Mouse (Mus musculus): Measurements from ENCODE around the gene Gmeb1. TPM values are rescaled to one million over a fixed set of nuclear protein-coding genes. Genes with fewer than 3 reads are reported as not detected.
A peak's percentile ranks its signal among the peaks of the same experiment; 100 is the strongest.

Gmeb1 gene
- polyA plus RNA-seq, 1 experiment from 2014 or later, result 17.0 TPM

- peaks cover 14% of the 10 kb centered on the region; the same call in 1 of the 2 replicates for H3K36me3 ChIP-seq (ENCODE audit: insufficient read depth, low read length)
- WGBS, result 83% methylated on average over 2 of the region's 2 CpGs
These were observed 73.5 kb downstream of the Gmeb1 start for GRCm38 (mm10) chr4:132187826-132188401.

DNA sequence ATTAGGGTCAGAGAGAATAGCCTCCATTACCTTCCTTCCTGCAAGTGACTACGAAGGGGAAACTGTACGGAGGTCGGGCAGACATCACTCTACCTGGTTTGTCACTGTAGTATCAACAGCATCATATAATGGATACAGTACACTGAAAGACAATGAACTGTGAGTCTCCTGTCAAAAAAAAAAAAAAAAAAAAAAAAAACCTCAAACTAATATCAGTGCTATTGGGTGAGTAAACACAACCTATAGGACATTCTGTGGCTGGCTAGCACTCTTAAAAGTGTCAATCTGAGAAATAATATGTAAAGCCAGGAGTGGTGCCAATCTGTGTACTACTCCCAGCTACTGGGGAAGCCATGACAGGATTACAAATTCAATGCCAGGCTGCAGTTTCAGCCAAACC, 78.2 kb downstream of the Gmeb1 start:
- no peak for DNase-seq (ENCODE audit: low spot score)
- H3K4me2 ChIP-seq (replicated peaks; ENCODE audit: low read depth, low read length), result no peak overlapping the region
- no peaks in the 10 kb centered on the region for H3K4me1 ChIP-seq (ENCODE audit: insufficient read depth, low read depth, low read length)
- H3K36me3 ChIP-seq (ENCODE audit: insufficient read depth, low read length), result peaks cover 14% of the 10 kb centered on the region; the same call in 1 of the 2 replicates
- H3K27me3 ChIP-seq (replicated peaks; ENCODE audit: insufficient read depth, low read length), result no peaks in the 10 kb centered on the region
- TF ChIP-seq CTCF (IDR thresholded peaks at IDR 0.05) (no peak), EP300 (IDR thresholded peaks at IDR 0.05) (no peak)
- no peak overlapping the region for H3K9ac ChIP-seq (replicated peaks; ENCODE audit: low read depth)
- no peak overlapping the region for H3K4me3 ChIP-seq (ENCODE audit: low read depth, low read length)
- no peak overlapping the region for H3K27ac ChIP-seq (ENCODE audit: low read length)
- no peaks in the 10 kb centered on the region for H3K9me3 ChIP-seq (ENCODE audit: low read length)
- no peak for ATAC-seq
- 85% methylated on average over 3 of the region's 3 CpGs for WGBS

More at GRCm38 (mm10) chr4:132187826-132188401, 73.5 kb downstream of the Gmeb1 start:
- ATAC-seq (no peak), DNase-seq (ENCODE audit: low spot score) (no peak)
- Histone ChIP-seq H3K27me3 (replicated peaks; ENCODE audit: insufficient read depth, low read length) (no peaks in the 10 kb centered on the region), H3K27ac (ENCODE audit: low read length) (no peak overlapping the region), H3K4me1 (ENCODE audit: insufficient read depth, low read depth, low read length) (no peaks in the 10 kb centered on the region), H3K4me3 (ENCODE audit: low read depth, low read length) (no peak overlapping the region), H3K4me2 (replicated peaks; ENCODE audit: low read depth, low read length) (no peak overlapping the region), H3K9me3 (ENCODE audit: low read length) (no peaks in the 10 kb centered on the region), H3K9ac (replicated peaks; ENCODE audit: low read depth) (no peak overlapping the region)
- TF ChIP-seq CTCF (IDR thresholded peaks at IDR 0.05) (no peak), EP300 (IDR thresholded peaks at IDR 0.05) (no peak)

- TF ChIP-seq CTCF (IDR thresholded peaks at IDR 0.05) (0 out of 2 replicates have a peak, but pooled peaks have one; percentile 16), EP300 (IDR thresholded peaks at IDR 0.05) (no peak)
- H3K36me3 ChIP-seq (ENCODE audit: insufficient read depth, low read length), result peaks cover 14% of the 10 kb centered on the region; the same call in 1 of the 2 replicates
- H3K4me3 ChIP-seq (ENCODE audit: low read depth, low read length), result no peak overlapping the region
- DNase-seq (ENCODE audit: low spot score) (no peak), ATAC-seq (no peak)
- no peak overlapping the region for H3K4me2 ChIP-seq (replicated peaks; ENCODE audit: low read depth, low read length)
- no peaks in the 10 kb centered on the region for H3K9me3 ChIP-seq (ENCODE audit: low read length)
- no peaks in the 10 kb centered on the region for H3K27me3 ChIP-seq (replicated peaks; ENCODE audit: insufficient read depth, low read length)
- no peak overlapping the region for H3K9ac ChIP-seq (replicated peaks; ENCODE audit: low read depth)
- H3K4me1 ChIP-seq (ENCODE audit: insufficient read depth, low read depth, low read length), result no peaks in the 10 kb centered on the region
- 64% methylated on average over 20 of the region's 22 CpGs for WGBS
- no peak overlapping the region for H3K27ac ChIP-seq (ENCODE audit: low read length)
These were observed 79.4 kb downstream of the Gmeb1 start for GRCm38 (mm10) chr4:132181721-132182658.

- 0 out of 2 replicates have a peak, but pooled peaks cover 3% of the 10 kb centered on the region for H3K27me3 ChIP-seq (replicated peaks; ENCODE audit: insufficient read depth, low read length)
- no peak overlapping the region for H3K4me3 ChIP-seq (ENCODE audit: low read depth, low read length)
- H3K27ac ChIP-seq (ENCODE audit: low read length), result no peak overlapping the region
- H3K4me1 ChIP-seq (ENCODE audit: insufficient read depth, low read depth, low read length), result no peaks in the 10 kb centered on the region
- 61% methylated on average over 9 of the region's 9 CpGs for WGBS
- H3K9ac ChIP-seq (replicated peaks; ENCODE audit: low read depth), result no peak overlapping the region
- H3K4me2 ChIP-seq (replicated peaks; ENCODE audit: low read depth, low read length), result no peak overlapping the region
- no peaks in the 10 kb centered on the region for H3K9me3 ChIP-seq (ENCODE audit: low read length)
- TF ChIP-seq EP300 (IDR thresholded peaks at IDR 0.05) (no peak), CTCF (IDR thresholded peaks at IDR 0.05) (peak; percentile 54)
- DNase-seq (ENCODE audit: low spot score), result peak; percentile 37
- H3K36me3 ChIP-seq (ENCODE audit: insufficient read depth, low read length), result peaks cover 14% of the 10 kb centered on the region; the same call in 1 of the 2 replicates
- ATAC-seq, result no peak
These were observed 80.7 kb downstream of the Gmeb1 start for GRCm38 (mm10) chr4:132180710-132181109.

DNA sequence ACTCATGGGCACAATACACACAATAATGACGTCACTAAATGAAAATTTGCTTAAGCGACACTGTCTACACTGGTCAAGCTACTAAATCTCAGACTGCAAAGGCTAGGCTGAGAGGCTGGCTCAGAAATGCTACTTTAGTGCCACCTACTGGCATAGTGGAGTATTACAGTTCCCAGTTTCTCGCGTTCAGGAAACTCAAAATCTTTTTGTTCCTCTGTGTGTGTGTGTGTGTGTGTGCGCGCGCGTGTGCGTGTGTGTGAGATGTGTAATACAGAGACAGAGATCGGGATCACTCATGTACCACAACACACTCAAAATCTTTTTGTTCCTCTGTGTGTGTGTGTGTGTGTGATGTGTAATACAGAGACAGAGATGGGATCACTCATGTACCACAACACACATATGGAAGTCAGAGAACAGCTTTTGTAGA, 82.8 kb downstream of the Gmeb1 start:
- Histone ChIP-seq H3K27me3 (replicated peaks; ENCODE audit: insufficient read depth, low read length) (0 out of 2 replicates have a peak, but pooled peaks cover 3% of the 10 kb centered on the region), H3K9me3 (ENCODE audit: low read length) (no peaks in the 10 kb centered on the region)
- peak; percentile 83 for ATAC-seq

GRCm38 (mm10) chr4:132176474-132176873, 84.9 kb downstream of the Gmeb1 start:
- no peaks in the 10 kb centered on the region for H3K4me1 ChIP-seq (ENCODE audit: insufficient read depth, low read depth, low read length)
- DNase-seq (ENCODE audit: low spot score) (no peak), ATAC-seq (no peak)
- 0 out of 2 replicates have a peak, but pooled peaks cover 3% of the 10 kb centered on the region for H3K27me3 ChIP-seq (replicated peaks; ENCODE audit: insufficient read depth, low read length)
- 44% methylated on average over 10 of the region's 10 CpGs for WGBS
- TF ChIP-seq CTCF (IDR thresholded peaks at IDR 0.05) (no peak), EP300 (IDR thresholded peaks at IDR 0.05) (no peak)
- H3K4me2 ChIP-seq (replicated peaks; ENCODE audit: low read depth, low read length), result no peak overlapping the region
- H3K9me3 ChIP-seq (ENCODE audit: low read length), result no peaks in the 10 kb centered on the region
- H3K9ac ChIP-seq (replicated peaks; ENCODE audit: low read depth), result no peak overlapping the region
- no peak overlapping the region for H3K27ac ChIP-seq (ENCODE audit: low read length)
- H3K4me3 ChIP-seq (ENCODE audit: low read depth, low read length), result no peak overlapping the region
- H3K36me3 ChIP-seq (ENCODE audit: insufficient read depth, low read length), result no peaks in the 10 kb centered on the region

More for the DNA sequence above, 82.8 kb downstream of the Gmeb1 start:
- Histone ChIP-seq H3K9ac (replicated peaks; ENCODE audit: low read depth) (no peak overlapping the region), H3K36me3 (ENCODE audit: insufficient read depth, low read length) (peaks cover 3% of the 10 kb centered on the region; the same call in 1 of the 2 replicates), H3K27ac (ENCODE audit: low read length) (no peak overlapping the region), H3K4me3 (ENCODE audit: low read depth, low read length) (no peak overlapping the region), H3K4me1 (ENCODE audit: insufficient read depth, low read depth, low read length) (no peaks in the 10 kb centered on the region), H3K4me2 (replicated peaks; ENCODE audit: low read depth, low read length) (no peak overlapping the region)
- TF ChIP-seq CTCF (IDR thresholded peaks at IDR 0.05) (peak; percentile 94), EP300 (IDR thresholded peaks at IDR 0.05) (no peak)
- DNase-seq (ENCODE audit: low spot score), result peak; percentile 82
- 4% methylated on average over 10 of the region's 10 CpGs for WGBS

Small RNA genes lying within 50 kb of the gene (microRNA-seq; reads per million reads assigned to microRNA genes)
- gene Gm22033, result not detected

Other genes starting within 250 kb of the Gmeb1 start
- 0.15 and 0.18 TPM in 2 replicates for gene Gm10300, start 186.9 kb downstream of the Gmeb1 start, polyA plus RNA-seq (2015; fragmentation: Nextera tagmentation; extraction: Ambion mirVana)
- gene Epb41, start 186.3 kb downstream of the Gmeb1 start, polyA plus RNA-seq (2015; fragmentation: Nextera tagmentation; extraction: Ambion mirVana), result 29.9 and 32.5 TPM in 2 replicates
- not detected in 2 replicates for gene Oprd1, start 117.1 kb downstream of the Gmeb1 start, polyA plus RNA-seq (2015; fragmentation: Nextera tagmentation; extraction: Ambion mirVana)
- 55.3 and 60.4 TPM in 2 replicates for gene Ythdf2, start 49.3 kb downstream of the Gmeb1 start, polyA plus RNA-seq (2015; fragmentation: Nextera tagmentation; extraction: Ambion mirVana)
- gene Taf12, start 12.8 kb upstream of the Gmeb1 start, polyA plus RNA-seq (2015; fragmentation: Nextera tagmentation; extraction: Ambion mirVana), result 32.1 and 39.7 TPM in 2 replicates
- 2.3 and 3.1 TPM in 2 replicates for gene Rab42, start 41.8 kb upstream of the Gmeb1 start, polyA plus RNA-seq (2015; fragmentation: Nextera tagmentation; extraction: Ambion mirVana)
- gene Trnau1ap, start 67.9 kb upstream of the Gmeb1 start, polyA plus RNA-seq (2015; fragmentation: Nextera tagmentation; extraction: Ambion mirVana), result 49.8 and 52.9 TPM in 2 replicates
- gene Rcc1, start 92.0 kb upstream of the Gmeb1 start, polyA plus RNA-seq (2015; fragmentation: Nextera tagmentation; extraction: Ambion mirVana), result 14.3 and 14.7 TPM in 2 replicates
- gene Phactr4, start 160.9 kb upstream of the Gmeb1 start, polyA plus RNA-seq (2015; fragmentation: Nextera tagmentation; extraction: Ambion mirVana), result 13.4 and 15.3 TPM in 2 replicates
- 10.4 and 11.3 TPM in 2 replicates for gene Med18, start 202.3 kb upstream of the Gmeb1 start, polyA plus RNA-seq (2015; fragmentation: Nextera tagmentation; extraction: Ambion mirVana)
- 11.6 and 16.0 TPM in 2 replicates for gene Sesn2, start 248.9 kb upstream of the Gmeb1 start, polyA plus RNA-seq (2015; fragmentation: Nextera tagmentation; extraction: Ambion mirVana)